Mouse (Mus musculus): ENCODE results near the gene Aifm2.

The Aifm2 gene

GRCm38 (mm10) chr10:61717406-61718296 lies 2.6 kb downstream of the Aifm2 start:
- DNase-seq, result no peak

- no peak for DNase-seq
Observed at GRCm38 (mm10) chr10:61720331-61720730, 5.3 kb downstream of the Aifm2 start.

- DNase-seq, result no peak
Observed at GRCm38 (mm10) chr10:61722215-61722614, 7.2 kb downstream of the Aifm2 start.

- no peak for DNase-seq
Observed at GRCm38 (mm10) chr10:61723271-61723670, 8.2 kb downstream of the Aifm2 start.

- DNase-seq, result no peak
Observed at GRCm38 (mm10) chr10:61729181-61729580, 14.1 kb downstream of the Aifm2 start.

- DNase-seq, result no peak
Observed at GRCm38 (mm10) chr10:61730171-61730570, 15.1 kb downstream of the Aifm2 start.

- no peak for DNase-seq
Observed at GRCm38 (mm10) chr10:61734377-61734776, 19.3 kb downstream of the Aifm2 start.

GRCm38 (mm10) chr10:61736671-61737078 lies 21.6 kb downstream of the Aifm2 start:
- no peak for DNase-seq

GRCm38 (mm10) chr10:61737537-61737936 lies 22.5 kb downstream of the Aifm2 start:
- no peak for DNase-seq

GRCm38 (mm10) chr10:61738126-61738525 lies 23.1 kb downstream of the Aifm2 start:
- DNase-seq, result no peak

GRCm38 (mm10) chr10:61741306-61741705 lies 26.2 kb downstream of the Aifm2 start:
- no peak for DNase-seq

GRCm38 (mm10) chr10:61741873-61742272 lies 26.8 kb downstream of the Aifm2 start:
- no peak for DNase-seq

- no peak for DNase-seq
Observed at GRCm38 (mm10) chr10:61742336-61742735, 27.3 kb downstream of the Aifm2 start.

GRCm38 (mm10) chr10:61745133-61745532 lies 30.1 kb downstream of the Aifm2 start:
- DNase-seq, result peak; percentile 50

- DNase-seq, result no peak
Observed at GRCm38 (mm10) chr10:61747302-61747701, 32.2 kb downstream of the Aifm2 start.

GRCm38 (mm10) chr10:61750014-61750413 lies 35.0 kb downstream of the Aifm2 start:
- DNase-seq, result no peak

GRCm38 (mm10) chr10:61751534-61752219 lies 36.6 kb downstream of the Aifm2 start:
- peak; percentile 39 for DNase-seq

- DNase-seq, result no peak
Observed at GRCm38 (mm10) chr10:61753071-61753470, 38.0 kb downstream of the Aifm2 start.

GRCm38 (mm10) chr10:61757022-61757421 lies 42.0 kb downstream of the Aifm2 start:
- no peak for DNase-seq

GRCm38 (mm10) chr10:61758904-61759303 lies 43.8 kb downstream of the Aifm2 start:
- no peak for DNase-seq

GRCm38 (mm10) chr10:61759869-61760268 lies 44.8 kb downstream of the Aifm2 start:
- DNase-seq, result no peak

GRCm38 (mm10) chr10:61764689-61765088 lies 49.6 kb downstream of the Aifm2 start:
- DNase-seq, result no peak

- no peak for DNase-seq
Observed at GRCm38 (mm10) chr10:61765558-61765957, 50.5 kb downstream of the Aifm2 start.

GRCm38 (mm10) chr10:61766806-61767205 lies 51.7 kb downstream of the Aifm2 start:
- DNase-seq, result no peak

Data from right cerebral cortex, postnatal 14 days (tissue).